Mouse (Mus musculus) heart, embryonic 15.5 days (tissue): ENCODE data around the gene Sez6l. TPM values are rescaled to one million over a fixed set of nuclear protein-coding genes. Genes with fewer than 3 reads are reported as not detected.

Source experiments
- ATAC-seq: fragments of 200-750 bp; cut with Nextera tagmentation; replicated peaks from 2 replicates; pipeline ENCODE4 v1.8.0; 2017; ENCODE audit warnings: low read depth, moderate TSS enrichment; ENCODE audit not compliant: insufficient number of reproducible peaks, insufficient read depth, low FRiP score
- H3K27ac ChIP-seq: fragments of 300-500 bp; sonication (generic); 2 replicates; pipeline ENCODE4 v1.5.1; 2015; ENCODE audit warnings: mild to moderate bottlenecking, inconsistent platforms
- H3K27me3 ChIP-seq: fragments of 300-500 bp; sonication (generic); 2 replicates; pipeline ENCODE4 v1.6.1; 2015; ENCODE audit warnings: inconsistent platforms
- H3K36me3 ChIP-seq: fragments of 300-500 bp; sonication (generic); 2 replicates; pipeline ENCODE4 v1.6.1; 2015; ENCODE audit warnings: mild to moderate bottlenecking, inconsistent platforms
- H3K4me1 ChIP-seq: fragments of 300-500 bp; sonication (generic); replicated peaks from 2 replicates; pipeline ENCODE4 v1.6.1; 2015; ENCODE audit warnings: inconsistent platforms
- H3K4me2 ChIP-seq: fragments of 300-500 bp; sonication (generic); 2 replicates; pipeline ENCODE4 v1.6.1; 2015; ENCODE audit warnings: inconsistent platforms, mild to moderate bottlenecking, moderate library complexity
- H3K4me3 ChIP-seq: fragments of 300-500 bp; sonication (generic); 2 replicates; pipeline ENCODE4 v1.5.1; 2015; ENCODE audit warnings: mild to moderate bottlenecking, inconsistent platforms
- H3K9ac ChIP-seq: fragments of 300-500 bp; sonication (generic); 2 replicates; pipeline ENCODE4 v1.6.1; 2015; ENCODE audit warnings: mild to moderate bottlenecking, inconsistent platforms
- H3K9me3 ChIP-seq: fragments of 300-500 bp; sonication (generic); replicated peaks from 2 replicates; pipeline ENCODE4 v1.6.1; 2016; ENCODE audit warnings: inconsistent platforms
- WGBS: fragments of 180-500 bp; shearing (Covaris S2); methylation state at CpG from one replicate; pipeline ENCODE4 v1.1.7; 2015; ENCODE audit warnings: mixed read lengths; 5-methylcytosine and 5-hydroxymethylcytosine counted together
- polyA plus RNA-seq: library from polyadenylated mRNA; unstranded; fragments of >200 nt; fragmentation: Nextera tagmentation; extraction: Ambion mirVana; gene quantifications from 2 replicates; pipeline ENCODE4 v1.2.1, GENCODE M21; 2015

The Sez6l gene
- polyA plus RNA-seq, 1 experiment from 2014 or later, result 0.33 TPM

GRCm38 (mm10) chr5:112531111-112531510 is 45.9 kb downstream of the Sez6l start:
- H3K27me3 ChIP-seq, result peaks cover 60% of the 10 kb centered on the region
- ATAC-seq, result no peak
- WGBS, result 58% methylated on average over 8 of the region's 8 CpGs

GRCm38 (mm10) chr5:112526936-112527335 is 50.0 kb downstream of the Sez6l start:
- peaks cover 20% of the 10 kb centered on the region for H3K4me1 ChIP-seq
- H3K9ac ChIP-seq, result no peak overlapping the region
- H3K27me3 ChIP-seq, result peaks cover 32% of the 10 kb centered on the region
- 74% methylated on average over 19 of the region's 19 CpGs for WGBS
- no peak overlapping the region for H3K4me2 ChIP-seq
- no peak for ATAC-seq
- H3K4me3 ChIP-seq, result no peak overlapping the region
- H3K36me3 ChIP-seq, result no peaks in the 10 kb centered on the region
- no peak overlapping the region for H3K27ac ChIP-seq
- H3K9me3 ChIP-seq, result no peaks in the 10 kb centered on the region

More at GRCm38 (mm10) chr5:112531111-112531510, 45.9 kb downstream of the Sez6l start:
- no peaks in the 10 kb centered on the region for H3K36me3 ChIP-seq
- no peak overlapping the region for H3K4me2 ChIP-seq
- peaks cover 10% of the 10 kb centered on the region for H3K4me1 ChIP-seq
- H3K27ac ChIP-seq, result no peak overlapping the region
- no peak overlapping the region for H3K4me3 ChIP-seq
- no peaks in the 10 kb centered on the region for H3K9me3 ChIP-seq
- H3K9ac ChIP-seq, result no peak overlapping the region

GRCm38 (mm10) chr5:112526435-112526834 is 50.5 kb downstream of the Sez6l start:
- no peak overlapping the region for H3K27ac ChIP-seq
- no peaks in the 10 kb centered on the region for H3K36me3 ChIP-seq
- ATAC-seq, result no peak
- H3K9ac ChIP-seq, result no peak overlapping the region
- peaks cover 25% of the 10 kb centered on the region for H3K4me1 ChIP-seq
- H3K27me3 ChIP-seq, result peaks cover 32% of the 10 kb centered on the region
- H3K9me3 ChIP-seq, result no peaks in the 10 kb centered on the region
- 50% methylated on average over 7 of the region's 7 CpGs for WGBS
- H3K4me2 ChIP-seq, result no peak overlapping the region
- H3K4me3 ChIP-seq, result no peak overlapping the region

GRCm38 (mm10) chr5:112525980-112526379 is 51.0 kb downstream of the Sez6l start:
- 73% methylated on average over 3 of the region's 3 CpGs for WGBS
- Histone ChIP-seq H3K4me2 (no peak overlapping the region), H3K4me3 (no peak overlapping the region), H3K4me1 (peaks cover 26% of the 10 kb centered on the region), H3K9ac (no peak overlapping the region), H3K9me3 (no peaks in the 10 kb centered on the region), H3K36me3 (no peaks in the 10 kb centered on the region), H3K27ac (no peak overlapping the region), H3K27me3 (peaks cover 32% of the 10 kb centered on the region)
- ATAC-seq, result no peak

GRCm38 (mm10) chr5:112525271-112525670 is 51.7 kb downstream of the Sez6l start:
- H3K27me3 ChIP-seq, result peaks cover 26% of the 10 kb centered on the region
- no peak overlapping the region for H3K27ac ChIP-seq
- no peak for ATAC-seq
- no peak overlapping the region for H3K4me2 ChIP-seq
- peaks cover 29% of the 10 kb centered on the region for H3K4me1 ChIP-seq
- no peak overlapping the region for H3K4me3 ChIP-seq
- H3K36me3 ChIP-seq, result no peaks in the 10 kb centered on the region
- H3K9ac ChIP-seq, result no peak overlapping the region
- H3K9me3 ChIP-seq, result no peaks in the 10 kb centered on the region
- WGBS, result 22% methylated on average over 5 of the region's 5 CpGs

- 92% methylated on average over 2 of the region's 2 CpGs for WGBS
- ATAC-seq, result no peak
These were observed 53.2 kb downstream of the Sez6l start for GRCm38 (mm10) chr5:112523796-112524195.

GRCm38 (mm10) chr5:112523331-112523730 is 53.7 kb downstream of the Sez6l start:
- no peak overlapping the region for H3K9ac ChIP-seq
- no peaks in the 10 kb centered on the region for H3K36me3 ChIP-seq
- no peaks in the 10 kb centered on the region for H3K9me3 ChIP-seq
- H3K27ac ChIP-seq, result no peak overlapping the region
- H3K4me2 ChIP-seq, result no peak overlapping the region
- ATAC-seq, result no peak
- H3K27me3 ChIP-seq, result peaks cover 31% of the 10 kb centered on the region
- no peak overlapping the region for H3K4me3 ChIP-seq
- 81% methylated on average over 4 of the region's 4 CpGs for WGBS
- peaks cover 29% of the 10 kb centered on the region for H3K4me1 ChIP-seq

More at GRCm38 (mm10) chr5:112523796-112524195, 53.2 kb downstream of the Sez6l start:
- H3K4me3 ChIP-seq, result no peak overlapping the region
- peaks cover 29% of the 10 kb centered on the region for H3K4me1 ChIP-seq
- no peaks in the 10 kb centered on the region for H3K36me3 ChIP-seq
- H3K27ac ChIP-seq, result no peak overlapping the region
- H3K4me2 ChIP-seq, result no peak overlapping the region
- no peak overlapping the region for H3K9ac ChIP-seq
- H3K27me3 ChIP-seq, result peaks cover 30% of the 10 kb centered on the region
- no peaks in the 10 kb centered on the region for H3K9me3 ChIP-seq

- Histone ChIP-seq H3K4me2 (peak overlapping the region; percentile 15; the same call in 1 of the 2 replicates), H3K27me3 (peaks cover 28% of the 10 kb centered on the region), H3K36me3 (no peaks in the 10 kb centered on the region), H3K4me3 (no peak overlapping the region), H3K9ac (no peak overlapping the region), H3K27ac (no peak overlapping the region), H3K4me1 (peaks cover 29% of the 10 kb centered on the region), H3K9me3 (no peaks in the 10 kb centered on the region)
- ATAC-seq, result no peak
- WGBS, result 16% methylated on average over 19 of the region's 19 CpGs
These were observed 55.1 kb downstream of the Sez6l start for GRCm38 (mm10) chr5:112521703-112522527.

GRCm38 (mm10) chr5:112520826-112521702 is 55.9 kb downstream of the Sez6l start:
- ATAC-seq, result no peak
- H3K4me1 ChIP-seq, result peaks cover 25% of the 10 kb centered on the region
- no peak overlapping the region for H3K4me2 ChIP-seq

GRCm38 (mm10) chr5:112518773-112519172 is 58.2 kb downstream of the Sez6l start:
- H3K4me1 ChIP-seq, result peaks cover 13% of the 10 kb centered on the region
- 70% methylated on average over 2 of the region's 2 CpGs for WGBS
- no peak overlapping the region for H3K27ac ChIP-seq
- no peak overlapping the region for H3K4me2 ChIP-seq
- H3K9ac ChIP-seq, result no peak overlapping the region
- H3K9me3 ChIP-seq, result no peaks in the 10 kb centered on the region
- no peaks in the 10 kb centered on the region for H3K36me3 ChIP-seq
- H3K4me3 ChIP-seq, result no peak overlapping the region
- ATAC-seq, result no peak
- peaks cover 31% of the 10 kb centered on the region for H3K27me3 ChIP-seq

More at GRCm38 (mm10) chr5:112520826-112521702, 55.9 kb downstream of the Sez6l start:
- H3K27me3 ChIP-seq, result peaks cover 31% of the 10 kb centered on the region
- H3K9ac ChIP-seq, result no peak overlapping the region
- H3K27ac ChIP-seq, result no peak overlapping the region
- WGBS, result 22% methylated on average over 8 of the region's 8 CpGs
- no peaks in the 10 kb centered on the region for H3K9me3 ChIP-seq
- no peaks in the 10 kb centered on the region for H3K36me3 ChIP-seq
- H3K4me3 ChIP-seq, result no peak overlapping the region

GRCm38 (mm10) chr5:112517454-112517853 is 59.5 kb downstream of the Sez6l start:
- Histone ChIP-seq H3K4me1 (peaks cover 13% of the 10 kb centered on the region), H3K4me3 (no peak overlapping the region), H3K36me3 (no peaks in the 10 kb centered on the region), H3K27me3 (peaks cover 31% of the 10 kb centered on the region), H3K9me3 (no peaks in the 10 kb centered on the region), H3K4me2 (no peak overlapping the region), H3K9ac (no peak overlapping the region), H3K27ac (no peak overlapping the region)
- WGBS, result 79% methylated on average over 9 of the region's 9 CpGs
- no peak for ATAC-seq
